In the genomic region with DNA sequence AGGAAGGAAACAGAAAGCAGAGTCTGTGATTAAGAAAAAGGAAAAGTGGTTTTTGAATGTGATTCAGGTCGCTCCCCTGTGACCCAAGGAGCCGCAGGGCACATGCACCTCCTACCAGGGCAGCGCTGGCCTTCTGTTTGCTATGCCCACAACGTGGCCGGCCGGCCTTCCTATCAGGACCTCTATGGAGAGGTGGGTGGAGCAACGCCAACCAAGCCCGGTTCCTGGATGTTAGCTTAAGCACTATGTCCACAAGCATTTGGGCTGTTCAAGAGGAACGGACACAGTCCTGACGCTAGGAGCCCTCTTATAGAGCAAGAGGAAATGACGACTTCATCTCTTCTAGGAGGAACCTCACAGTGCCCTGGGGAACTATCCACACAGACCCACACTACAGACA, we compare ENCODE assay signal across 8 mouse cellular contexts.
DNase-seq lines count a peak whose midpoint lies in the region; ATAC-seq and TF ChIP-seq lines count a peak whose summit lies in the region.

No protein-coding gene starts in this region.

- no peak overlapping the region for H3K4me3 ChIP-seq in embryonic facial prominence, embryonic 14.5 days (ENCODE audit: low read depth, low read length)
- peak overlapping the region; percentile 4 for H3K4me3 ChIP-seq in intestine, postnatal 0 days (ENCODE audit: low read depth, low read length)
- no peak overlapping the region for H3K4me3 ChIP-seq in lung, embryonic 14.5 days (ENCODE audit: low read depth, low read length)

- no peaks in the 10 kb centered on the region for H3K36me3 ChIP-seq in embryonic facial prominence, embryonic 14.5 days (ENCODE audit: control insufficient read depth, insufficient read depth, low read length)
- no peaks in the 10 kb centered on the region; the same call in 1 of the 2 replicates for H3K36me3 ChIP-seq in intestine, postnatal 0 days (ENCODE audit: control insufficient read depth, insufficient read depth)
- H3K36me3 ChIP-seq in lung, embryonic 14.5 days (ENCODE audit: insufficient read depth): no peaks in the 10 kb centered on the region

- H3K4me2 ChIP-seq in embryonic facial prominence, embryonic 14.5 days (ENCODE audit: low read depth, low read length): 0 out of 2 replicates have a peak overlapping the region, but pooled peaks have one; percentile 11
- H3K4me2 ChIP-seq in intestine, postnatal 0 days (replicated peaks; ENCODE audit: low read depth): peak overlapping the region; percentile 56
- peak overlapping the region; percentile 39 for H3K4me2 ChIP-seq in lung, embryonic 14.5 days

- no peaks in the 10 kb centered on the region for H3K9me3 ChIP-seq in embryonic facial prominence, embryonic 14.5 days (ENCODE audit: control insufficient read depth, low read length)
- no peaks in the 10 kb centered on the region for H3K9me3 ChIP-seq in intestine, postnatal 0 days (ENCODE audit: control insufficient read depth)
- no peaks in the 10 kb centered on the region for H3K9me3 ChIP-seq in lung, embryonic 14.5 days (ENCODE audit: low read depth, low read length)

- WGBS in embryonic facial prominence, embryonic 14.5 days: 53% methylated on average over 11 of the region's 11 CpGs
- 30% methylated on average over 11 of the region's 11 CpGs for WGBS in intestine, postnatal 0 days
- WGBS in lung, embryonic 14.5 days: 49% methylated on average over 11 of the region's 11 CpGs

- H3K4me1 ChIP-seq in embryonic facial prominence, embryonic 14.5 days (ENCODE audit: control insufficient read depth, insufficient read depth, low read length): peaks cover 22% of the 10 kb centered on the region
- H3K4me1 ChIP-seq in intestine, postnatal 0 days (replicated peaks; ENCODE audit: control insufficient read depth, insufficient read depth, low read length): 0 out of 2 replicates have a peak, but pooled peaks cover 10% of the 10 kb centered on the region
- no peaks in the 10 kb centered on the region for H3K4me1 ChIP-seq in lung, embryonic 14.5 days (ENCODE audit: insufficient read depth)

- TF ChIP-seq CTCF in intestine, postnatal 0 days (IDR thresholded peaks at IDR 0.05; ENCODE audit: low read depth): no peak
- 0 out of 2 replicates have a peak, but pooled peaks have one; percentile 8 for TF ChIP-seq CTCF in lung, embryonic 14.5 days (IDR thresholded peaks at IDR 0.05; ENCODE audit: low read depth)

- H3K27ac ChIP-seq in embryonic facial prominence, embryonic 14.5 days (replicated peaks; ENCODE audit: low read depth, low read length): no peak overlapping the region
- peak overlapping the region; percentile 15 for H3K27ac ChIP-seq in intestine, postnatal 0 days (ENCODE audit: low read depth, low read length)
- H3K27ac ChIP-seq in lung, embryonic 14.5 days (ENCODE audit: low read depth): no peak overlapping the region

- no peaks in the 10 kb centered on the region for H3K27me3 ChIP-seq in embryonic facial prominence, embryonic 14.5 days (replicated peaks; ENCODE audit: control insufficient read depth, insufficient read depth, low read length)
- no peaks in the 10 kb centered on the region for H3K27me3 ChIP-seq in intestine, postnatal 0 days (replicated peaks; ENCODE audit: control insufficient read depth, insufficient read depth, low read length)
- no peaks in the 10 kb centered on the region for H3K27me3 ChIP-seq in lung, embryonic 14.5 days (ENCODE audit: insufficient read depth, low read length)

- peak; percentile 76 for DNase-seq in MN1 (ENCODE audit: low spot score)
- no peak for DNase-seq in embryonic facial prominence, embryonic 14.5 days (ENCODE audit: low spot score)
- peak; percentile 73 for DNase-seq in lung, embryonic 14.5 days
- no peak for DNase-seq in natural killer cell, adult 2 months (ENCODE audit: low spot score in 2 of 2)
- no peak for DNase-seq in cerebellum, adult 9-11 months
- no peak for DNase-seq in thymus, postnatal 25 days
- DNase-seq in thymus, postnatal 0 days (ENCODE audit: low spot score): no peak

- H3K9ac ChIP-seq in embryonic facial prominence, embryonic 14.5 days (ENCODE audit: low read depth, low read length): no peak overlapping the region
- 0 out of 2 replicates have a peak overlapping the region, but pooled peaks have one; percentile 12 for H3K9ac ChIP-seq in intestine, postnatal 0 days (ENCODE audit: low read depth, low read length)
- H3K9ac ChIP-seq in lung, embryonic 14.5 days: no peak overlapping the region

- ATAC-seq in embryonic facial prominence, embryonic 14.5 days (ENCODE audit: low read depth): no peak
- peak; percentile 71 for ATAC-seq in intestine, postnatal 0 days
- peak; percentile 69 for ATAC-seq in lung, embryonic 14.5 days (ENCODE audit: insufficient read depth)

Comparison
In these comparisons a context has a peak if more than half of its experiments do, and no peak if none do; other contexts are left out.
1. DNase-seq: peak in MN1 (single experiment) and lung, embryonic 14.5 days (single experiment); none in embryonic facial prominence, embryonic 14.5 days (single experiment), natural killer cell, adult 2 months (0 of 2), cerebellum, adult 9-11 months (single experiment), thymus, postnatal 25 days (single experiment) and thymus, postnatal 0 days (single experiment).
2. Peak in every context shown above with its lines, with median percentiles within 50 percentile points of each other: H3K4me2 ChIP-seq.